Mouse (Mus musculus) B cell, adult 2 months (primary cell): ENCODE results near the gene Gm47791.
A peak's percentile ranks its signal among the peaks of the same experiment; 100 is the strongest.

Experiments
- DNase-seq, 2 experiments: peaks; one replicate each; pipeline ENCODE4 v3.0.0; 2022

The Gm47791 gene

DNA sequence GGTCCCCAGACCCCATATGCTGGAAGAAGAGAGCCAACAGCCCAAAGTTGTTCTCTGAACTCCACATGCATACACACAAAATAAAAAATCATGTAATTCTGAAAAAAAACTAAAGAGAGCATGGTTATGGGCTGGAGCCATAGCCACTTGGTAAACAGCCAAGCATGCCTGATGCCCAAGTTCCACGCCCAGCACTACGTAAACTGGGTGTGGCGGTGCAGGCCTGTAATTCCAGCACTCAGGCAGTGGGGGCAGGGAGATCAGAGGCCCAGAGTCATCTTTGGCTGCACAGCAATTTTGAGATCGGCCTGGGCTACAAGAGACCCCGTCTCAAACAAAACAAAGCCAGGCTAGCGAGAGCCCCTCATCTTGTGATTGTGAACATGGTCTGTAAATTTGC is 14.5 kb upstream of the Gm47791 start:
- DNase-seq: no peak

DNA sequence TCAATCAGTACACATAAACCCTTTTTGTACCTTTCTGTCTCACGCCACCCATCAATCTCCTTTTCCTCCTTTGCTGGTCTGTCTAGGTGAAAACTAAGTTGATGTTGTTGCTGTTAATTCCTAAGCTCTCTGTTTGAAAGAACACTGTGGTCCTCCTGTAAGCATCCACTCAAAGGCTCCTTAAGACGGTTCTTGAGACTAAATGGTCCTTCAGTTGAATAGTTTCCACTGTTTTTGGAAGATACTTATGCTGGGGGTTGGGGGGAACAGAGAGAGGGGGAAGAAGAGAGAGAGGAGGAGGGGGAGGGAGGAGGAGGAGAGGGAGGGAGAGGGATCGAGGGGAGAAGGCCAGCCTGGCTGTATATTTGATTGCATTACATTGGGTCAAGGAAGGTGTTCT is 12.5 kb upstream of the Gm47791 start:
- no peak for DNase-seq

DNA sequence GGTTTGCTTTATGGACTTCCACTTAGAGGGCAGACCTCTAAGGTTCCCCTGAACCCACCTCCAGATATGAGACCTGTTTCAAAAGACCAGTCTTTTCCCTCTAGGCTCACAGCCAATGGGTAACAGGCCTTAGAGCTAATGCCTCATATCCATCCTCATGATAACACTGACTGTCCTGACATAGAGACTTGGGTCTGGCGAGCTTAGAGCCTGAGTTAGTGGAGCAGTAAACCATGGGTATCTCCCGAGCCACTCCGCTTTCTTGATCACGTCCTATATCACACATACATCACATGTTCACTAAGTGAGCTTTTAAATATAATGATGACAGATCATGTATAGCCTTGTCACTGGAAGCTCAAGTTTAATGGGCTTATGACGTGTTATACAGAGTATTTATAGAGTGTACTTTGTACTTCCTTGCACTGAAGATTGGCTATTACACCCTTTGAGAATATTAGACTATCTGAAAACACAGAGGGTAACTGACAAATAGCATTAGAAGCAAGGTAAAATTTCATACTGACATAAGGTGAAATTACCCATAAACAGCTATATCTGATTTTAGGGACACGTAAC is 8.4 kb upstream of the Gm47791 start:
- DNase-seq: no peak

DNA sequence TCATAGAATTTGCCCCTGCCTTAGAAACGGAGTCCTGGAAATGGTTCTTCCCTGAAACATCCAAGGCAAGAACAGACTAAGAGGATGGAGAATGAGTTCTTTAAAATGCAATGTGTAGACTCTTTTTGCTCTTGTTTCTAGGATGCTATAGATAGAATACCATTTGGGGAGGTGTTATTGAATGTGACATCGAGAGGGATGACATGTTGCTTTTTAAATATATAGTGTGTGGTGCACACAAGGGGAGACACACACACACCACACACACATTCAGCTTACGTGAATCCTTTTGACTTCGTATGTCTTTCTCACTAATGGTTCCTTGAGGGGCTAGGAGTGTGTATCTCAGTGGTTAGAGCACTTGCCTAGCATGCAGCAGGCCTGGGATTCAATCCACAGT is 4.2 kb upstream of the Gm47791 start:
- DNase-seq: no peak

DNA sequence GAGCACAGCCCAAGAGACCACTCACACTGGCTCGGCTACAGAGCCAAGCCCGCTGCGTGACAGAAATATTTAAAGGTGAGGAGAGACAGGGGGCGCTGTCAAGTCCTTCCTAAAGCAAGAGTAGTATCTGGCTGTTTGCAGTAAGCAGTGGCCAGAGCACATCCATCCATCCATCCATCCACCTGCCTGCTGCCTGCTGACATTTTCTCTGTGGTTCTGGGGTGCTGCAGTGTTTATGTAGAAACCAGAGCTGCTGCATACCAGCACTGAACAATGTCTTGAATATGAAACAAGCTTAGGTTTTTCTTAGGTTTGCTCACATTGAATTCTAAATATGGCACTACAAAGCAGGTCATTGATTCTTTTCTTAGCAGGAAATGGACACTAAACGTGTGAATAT is 2.2 kb upstream of the Gm47791 start:
- no peak for DNase-seq

DNA sequence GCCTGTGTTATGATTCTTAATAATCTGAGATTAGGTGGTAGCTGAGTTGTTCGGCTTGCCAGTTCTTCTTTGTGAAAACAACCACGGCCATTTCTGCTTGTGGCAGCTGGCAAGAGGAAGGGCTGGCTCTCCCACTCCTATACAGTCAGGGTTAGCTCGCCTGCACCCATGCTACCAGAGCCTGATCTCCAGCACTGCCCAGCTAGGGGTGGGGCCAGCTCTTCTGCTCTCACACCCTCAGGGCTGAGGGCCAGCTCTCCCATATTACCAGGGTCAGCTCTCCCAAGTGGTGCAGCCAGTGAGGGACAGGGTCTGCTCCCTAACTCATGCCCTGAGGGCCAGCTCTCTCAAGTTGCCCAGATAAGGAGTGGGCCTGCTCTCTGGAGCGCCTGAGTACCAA is 1.4 kb upstream of the Gm47791 start:
- DNase-seq: no peak

DNA sequence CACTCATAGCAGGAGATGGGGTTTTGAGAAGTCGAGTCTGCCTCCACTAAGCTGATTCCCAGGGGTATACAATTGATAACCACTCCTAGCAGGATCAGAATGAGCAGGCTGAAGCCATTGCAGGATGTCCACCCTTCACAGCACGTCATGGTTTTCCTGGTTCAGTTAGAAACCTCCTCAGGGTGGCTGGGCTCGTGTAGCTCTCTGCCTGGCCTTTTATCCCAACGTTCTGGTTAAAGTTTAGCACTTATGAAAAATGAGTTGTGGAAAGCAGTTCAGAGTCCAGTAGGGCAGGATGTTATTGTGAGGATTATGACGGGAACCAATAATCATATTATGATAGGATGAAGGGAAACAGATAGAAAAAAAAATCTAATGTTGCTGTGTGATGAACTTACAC is 2.8 kb downstream of the Gm47791 start, which contains the start of gene Tm4sf20:
Gene Tm4sf20 (minus strand): TSS at position 193 of the 400 bp plus-strand sequence.
- no peak for DNase-seq

DNA sequence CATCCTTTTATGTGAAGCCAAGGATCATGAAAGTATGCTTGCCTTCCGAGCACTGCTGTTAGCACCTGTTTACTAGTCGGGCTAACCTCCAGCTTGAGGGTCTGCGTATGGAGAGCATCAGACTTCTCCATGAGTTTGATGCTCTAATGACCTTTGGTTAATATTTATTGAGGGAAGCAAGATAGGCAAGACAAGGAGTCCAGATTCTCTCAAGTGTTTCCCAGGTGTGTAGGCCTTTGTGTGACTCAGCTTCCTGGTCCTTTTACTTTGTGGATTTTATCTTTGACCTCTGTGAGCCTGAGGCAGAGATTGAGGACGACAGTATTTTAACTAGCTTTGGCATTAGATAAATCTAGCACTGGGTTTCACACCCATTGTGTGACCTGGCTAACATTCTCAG is 4.4 kb downstream of the Gm47791 start:
- no peak for DNase-seq

DNA sequence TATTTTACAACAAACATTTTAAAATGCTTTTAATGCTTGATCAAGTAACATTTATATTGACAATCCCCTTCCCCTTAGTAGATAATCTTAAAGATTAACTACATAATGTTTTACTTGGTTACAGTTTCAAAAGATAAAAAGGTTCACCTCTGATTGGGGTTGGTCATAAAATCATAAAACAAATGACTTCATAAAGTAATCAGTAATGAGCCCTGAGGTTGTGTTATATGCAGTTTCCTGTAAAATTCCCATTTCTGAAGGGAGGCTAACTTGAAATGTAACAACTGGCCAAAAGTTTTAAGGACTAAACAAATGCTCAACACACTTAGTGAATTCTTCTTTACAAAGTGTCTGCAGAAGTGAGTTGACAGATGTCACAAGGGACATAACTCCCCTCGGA is 4.8 kb downstream of the Gm47791 start:
- no peak for DNase-seq

DNA sequence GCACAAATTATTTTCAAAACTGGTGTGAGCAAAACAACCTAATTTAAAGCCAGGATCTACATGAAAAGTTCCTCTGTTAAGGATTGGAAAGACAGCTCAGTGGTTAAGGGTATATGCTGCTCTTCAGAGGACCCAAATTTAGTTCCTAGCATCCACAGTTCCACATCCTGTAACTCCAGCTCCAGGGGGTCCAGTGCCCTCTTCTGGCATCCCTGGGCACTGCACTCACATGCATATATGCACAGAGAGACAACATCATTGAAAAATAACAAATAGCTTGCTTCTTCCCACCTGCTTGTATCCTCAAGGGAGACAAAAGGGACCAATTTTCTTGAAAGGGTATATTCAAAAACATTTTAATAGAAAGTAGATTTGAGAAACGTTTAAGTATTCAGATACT is 8.8 kb downstream of the Gm47791 start:
- no peak for DNase-seq

DNA sequence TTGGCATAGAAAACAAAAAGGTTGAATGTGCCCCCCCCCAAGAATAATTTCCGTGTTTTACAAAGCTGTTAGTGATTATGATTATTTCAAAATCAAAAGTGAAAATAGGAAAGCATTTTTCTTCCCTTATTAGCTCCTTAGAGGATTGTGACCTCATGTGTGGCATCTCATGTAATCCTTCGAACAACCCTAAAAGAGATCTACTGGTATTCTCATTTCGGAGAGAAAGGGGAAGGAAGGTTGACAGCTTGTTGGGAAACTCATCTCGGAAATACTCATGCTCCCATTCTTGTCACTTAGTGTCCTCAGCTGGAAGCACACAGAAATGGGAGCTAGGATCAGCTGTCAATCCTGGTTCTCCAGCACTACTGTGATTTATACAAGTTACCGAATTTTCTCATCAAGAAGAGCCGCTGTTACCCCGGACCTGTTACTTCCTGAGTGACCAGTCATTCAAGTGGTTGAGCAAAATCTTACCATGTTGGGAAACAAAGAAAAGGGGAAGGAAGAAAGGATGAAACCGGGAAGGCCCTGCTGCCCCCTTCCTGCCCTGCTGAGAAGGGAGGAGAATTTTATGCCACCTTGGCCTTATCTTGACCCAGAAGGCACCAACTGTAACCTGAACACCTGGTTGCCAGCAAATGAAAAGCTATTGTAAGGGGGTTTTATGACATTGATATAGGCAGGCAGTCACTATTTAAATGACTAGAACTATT is 9.4 kb downstream of the Gm47791 start:
- DNase-seq: no peak

DNA sequence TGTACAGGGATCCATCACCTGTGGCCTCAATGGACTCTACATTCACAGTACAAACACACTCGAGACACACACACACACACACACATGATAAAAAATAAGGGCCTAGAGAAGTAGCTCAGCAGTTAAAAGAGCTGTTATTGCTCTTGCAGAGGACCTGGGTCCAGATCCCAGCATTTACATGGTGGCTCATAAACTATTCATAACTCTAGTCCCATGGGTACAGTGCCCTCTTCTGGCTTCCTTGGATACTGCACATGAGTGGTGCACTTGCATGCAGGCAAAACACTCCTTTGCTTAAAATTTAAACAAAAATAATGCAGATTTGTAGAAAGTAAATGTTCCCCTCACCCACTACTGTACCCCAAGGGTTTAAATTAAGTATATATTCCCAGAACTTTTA is 11.5 kb downstream of the Gm47791 start:
- DNase-seq: peak; percentile 13 to 24

DNA sequence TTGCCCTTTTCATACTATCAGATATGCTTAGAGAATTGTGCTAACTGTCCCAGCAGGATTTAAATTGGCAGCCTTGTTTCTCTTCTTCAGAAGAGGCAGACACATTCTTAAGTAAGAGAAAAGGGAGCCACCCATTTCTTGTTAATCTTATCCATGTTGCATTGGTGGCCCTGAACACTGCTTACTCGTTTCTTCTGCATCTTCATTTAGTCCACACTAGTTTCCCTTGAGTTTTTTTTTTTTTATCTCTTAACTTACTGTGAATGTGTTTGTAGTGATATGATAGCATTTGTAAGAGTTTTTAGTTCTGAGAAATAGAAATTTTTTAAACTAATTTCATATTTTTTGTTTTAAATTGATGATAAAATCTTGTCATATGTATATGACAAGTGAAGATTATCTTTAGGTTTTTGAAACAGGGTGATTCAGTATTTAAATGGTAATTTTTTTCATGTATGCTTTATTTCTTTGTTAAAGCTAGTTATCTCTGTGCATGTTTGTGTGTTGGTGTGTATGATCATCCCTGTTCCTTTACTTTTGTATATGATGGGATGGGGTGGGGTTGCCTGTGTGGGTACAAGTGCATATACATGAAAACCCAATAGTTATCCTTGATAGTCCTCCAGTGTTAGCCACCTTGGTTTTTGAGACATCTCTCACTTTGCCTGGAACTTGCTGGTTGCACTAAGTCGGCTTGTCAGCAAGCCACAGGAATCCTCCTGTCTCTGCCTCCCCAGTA is 23.2 kb downstream of the Gm47791 start:
- no peak for DNase-seq

DNA sequence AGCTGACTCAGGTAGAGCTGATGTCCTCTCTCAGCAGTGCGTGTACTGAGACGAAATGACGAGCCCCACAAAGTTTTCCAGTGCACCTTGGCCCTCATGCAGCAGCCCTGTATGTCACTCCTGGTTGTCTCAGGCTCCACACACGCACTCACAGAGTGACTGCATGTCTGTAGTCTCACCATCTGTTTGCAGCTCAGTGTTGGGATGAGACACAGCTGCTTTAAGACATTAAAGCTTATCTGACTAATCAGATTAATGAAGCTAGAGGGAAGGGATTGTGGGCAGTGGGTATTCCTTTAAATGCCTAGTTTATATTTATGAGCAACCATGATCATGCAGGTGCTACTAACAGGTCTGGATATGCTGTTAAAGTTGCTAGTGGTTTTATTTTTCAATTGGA is 24.6 kb downstream of the Gm47791 start:
- no peak for DNase-seq

DNA sequence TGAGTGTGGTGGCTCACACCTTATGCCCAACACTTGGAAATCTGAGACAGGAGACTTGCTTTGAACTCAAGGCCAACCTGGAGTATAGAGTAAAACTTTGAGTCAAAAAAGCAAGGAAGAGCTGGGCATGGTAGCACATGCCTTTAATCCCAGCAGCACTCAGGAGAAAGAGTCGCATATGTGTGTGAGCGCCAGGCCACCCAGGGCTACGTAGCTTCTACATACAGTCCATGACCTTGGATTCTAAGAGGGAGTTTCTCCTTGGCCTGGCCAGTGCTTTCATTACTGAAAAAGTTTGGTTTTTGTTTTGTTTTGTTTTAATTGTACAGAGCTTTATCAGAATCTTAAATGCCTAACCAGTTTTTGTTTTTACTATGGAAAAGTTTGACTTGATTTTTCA is 27.1 kb downstream of the Gm47791 start:
- no peak for DNase-seq

DNA sequence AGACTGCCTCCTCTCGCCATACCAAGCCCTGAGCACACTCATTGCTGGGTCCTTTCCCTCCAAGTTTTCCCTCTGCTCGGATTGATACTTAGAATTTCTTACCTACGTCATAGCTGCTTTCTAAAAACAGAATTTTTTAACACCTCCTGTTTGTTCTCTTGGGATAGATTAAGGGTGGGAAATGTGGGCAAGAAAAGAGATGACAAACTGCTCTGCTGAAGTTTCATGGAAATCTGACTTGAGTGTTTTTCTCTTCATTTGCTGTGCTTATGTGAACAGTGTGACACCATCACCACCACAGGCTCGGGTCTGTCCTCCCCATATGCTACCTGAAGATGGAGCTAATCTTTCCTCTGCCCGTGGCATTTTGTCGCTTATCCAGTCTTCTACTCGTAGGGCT is 29.5 kb downstream of the Gm47791 start:
- DNase-seq: no peak

DNA sequence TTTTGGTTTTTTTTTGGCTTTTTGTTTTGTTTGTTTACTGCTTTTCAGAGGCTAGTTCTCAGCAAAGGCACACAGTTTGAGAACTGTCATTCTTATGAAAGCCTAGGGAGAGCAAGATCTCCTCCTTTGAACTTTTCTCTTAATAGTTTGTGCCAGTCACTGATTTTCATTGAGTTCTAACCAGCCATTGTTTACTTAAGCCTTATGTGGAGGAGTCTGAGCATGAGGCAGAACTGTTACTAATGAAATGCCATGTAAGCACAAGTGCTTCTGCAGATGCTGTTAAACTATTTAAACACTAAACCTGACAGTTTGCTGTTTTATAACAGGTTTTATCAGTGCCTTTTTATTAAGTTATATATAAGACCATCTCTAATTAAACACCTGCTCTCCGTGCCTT is 33.0 kb downstream of the Gm47791 start:
- DNase-seq: no peak

DNA sequence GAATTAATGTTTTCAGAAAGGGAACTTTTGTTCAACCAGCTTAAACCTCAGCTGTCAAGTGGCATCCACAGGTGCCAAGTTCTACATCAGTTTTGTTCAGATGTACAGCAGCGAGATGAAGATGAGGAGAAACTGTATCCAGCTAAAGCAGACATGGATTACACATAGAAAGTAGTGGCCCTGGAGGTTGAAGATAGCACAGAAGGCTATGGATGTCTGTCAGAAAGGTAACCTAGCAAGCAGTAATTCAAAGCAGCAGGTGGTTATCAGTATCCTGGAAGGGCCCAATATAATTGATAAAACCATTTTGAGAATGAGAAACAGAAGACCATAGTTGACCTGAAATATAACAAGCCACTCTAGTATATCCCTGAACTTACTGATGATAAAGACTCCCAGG is 37.7 kb downstream of the Gm47791 start:
- DNase-seq: no peak

DNA sequence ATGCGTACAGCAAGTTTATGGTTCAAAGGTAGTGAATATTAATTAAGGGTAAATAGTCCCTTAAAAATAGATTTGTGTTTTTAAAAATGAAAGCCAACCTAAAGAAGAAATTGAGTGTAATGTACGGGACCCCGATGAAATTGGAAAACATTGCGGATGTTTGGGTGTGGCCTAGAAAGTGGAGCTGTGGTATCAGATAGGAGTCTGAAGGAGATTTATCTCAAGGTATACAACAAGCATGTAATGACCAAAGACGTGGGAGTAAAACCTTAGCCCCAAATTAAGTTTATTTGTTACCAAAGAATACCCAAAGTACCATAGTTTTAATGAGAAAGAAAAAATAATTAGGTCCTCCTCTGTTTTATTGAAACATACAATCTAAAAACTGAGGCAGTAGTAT is 44.6 kb downstream of the Gm47791 start:
- no peak for DNase-seq

DNA sequence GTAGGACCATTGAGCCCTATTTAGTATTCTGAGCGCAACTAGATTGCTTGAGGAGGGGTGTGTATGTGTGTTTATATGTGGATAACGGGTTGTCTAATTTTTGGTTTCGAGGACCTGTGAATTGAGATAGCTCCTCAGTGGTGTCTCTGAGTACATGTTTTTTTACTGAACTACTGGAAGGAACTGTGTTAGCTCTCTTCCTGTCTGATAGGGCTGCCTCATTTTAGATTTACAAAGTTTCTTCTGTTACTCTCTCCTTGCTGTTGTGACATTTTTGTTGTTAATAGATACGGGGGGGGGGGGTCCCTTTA is 45.2 kb downstream of the Gm47791 start:
- no peak for DNase-seq

DNA sequence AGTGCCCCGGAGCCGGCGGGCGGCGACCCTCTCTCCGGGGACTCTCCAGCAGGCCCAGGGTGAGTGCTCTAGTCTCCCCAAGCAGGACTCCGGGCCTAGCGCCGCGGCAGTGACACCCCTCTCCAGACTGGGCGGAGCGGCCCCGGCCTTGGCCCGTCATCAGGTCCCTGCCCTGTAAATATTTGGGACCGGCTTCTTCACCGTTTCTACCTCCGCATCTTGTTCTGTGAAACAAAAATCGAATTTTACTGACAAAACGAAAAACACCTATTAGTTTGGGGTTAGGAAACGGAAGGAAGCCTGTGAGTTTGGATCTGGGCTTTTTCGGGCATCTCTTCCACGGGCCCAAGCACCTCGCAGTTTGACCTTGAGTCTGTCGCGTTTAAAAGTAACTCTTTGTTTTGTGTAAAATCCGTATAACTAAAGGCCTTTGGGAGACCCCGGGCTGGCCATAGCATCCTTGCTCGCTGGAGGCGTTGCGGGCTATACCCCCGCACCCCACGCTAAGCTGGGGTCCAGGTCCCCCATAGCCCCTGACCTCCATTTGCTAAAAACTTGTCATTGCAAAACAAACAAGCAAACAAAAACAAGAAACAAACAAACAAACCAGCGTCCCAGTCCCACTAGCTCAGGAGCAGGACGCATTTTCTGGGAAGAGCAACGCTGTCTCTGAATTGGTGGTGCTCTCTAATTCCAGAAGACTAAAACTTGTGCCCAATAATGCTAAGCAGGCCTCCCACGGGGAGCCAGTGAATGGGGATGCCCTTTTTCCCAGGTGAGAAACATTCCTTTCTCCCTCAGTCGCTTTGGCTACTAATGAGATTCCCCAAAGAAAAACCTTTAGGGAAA is 45.8 kb downstream of the Gm47791 start:
- DNase-seq: no peak

DNA sequence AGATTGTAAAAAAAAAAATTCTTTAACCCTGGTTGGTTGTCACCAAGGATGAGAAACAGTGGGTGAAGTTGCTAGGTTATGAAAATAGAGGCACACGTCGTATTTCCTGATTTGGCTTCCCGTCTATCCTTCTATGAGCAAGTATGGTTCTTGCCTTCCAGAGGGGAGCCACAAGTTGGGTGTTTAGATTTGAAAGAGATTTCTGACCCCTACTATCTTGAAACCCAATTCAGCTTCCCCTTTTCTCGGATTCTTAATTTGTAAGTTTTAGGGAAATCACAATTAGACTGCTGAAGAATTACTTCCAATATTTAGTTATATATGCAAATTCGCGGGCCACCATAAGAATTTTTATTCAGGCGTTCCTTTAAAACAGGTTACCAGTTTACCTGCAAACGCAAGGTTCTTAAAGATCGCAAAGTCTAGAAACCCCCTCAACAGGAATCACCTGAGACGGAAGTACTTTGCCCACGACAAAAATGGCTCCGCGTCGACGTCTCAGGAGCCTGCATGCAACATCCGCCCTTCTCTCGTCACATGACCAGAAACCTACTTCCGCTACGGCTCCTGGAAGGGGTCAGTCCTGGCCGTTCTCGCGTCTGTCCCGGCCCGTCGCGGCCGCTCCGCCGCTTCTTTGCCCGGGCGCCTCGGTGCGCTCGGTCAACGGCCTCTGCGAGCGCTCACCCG is 46.6 kb downstream of the Gm47791 start, which contains the start of gene Mff:
Gene Mff (plus strand): TSS at position 552 of the 687 bp plus-strand sequence.
- peak; percentile 92 for DNase-seq
